Mouse (Mus musculus): ENCODE data around the gene Itpr2. TPM values are rescaled to one million over a fixed set of nuclear protein-coding genes. Genes with fewer than 3 reads are reported as not detected.

Gene Itpr2
- polyA plus RNA-seq, 1 experiment from 2014 or later, result 6.3 TPM

GRCm38 (mm10) chr6:146527537-146527936, 25.5 kb upstream of the Itpr2 start:
- Histone ChIP-seq H3K9me3 (ENCODE audit: control insufficient read depth) (no peaks in the 10 kb centered on the region), H3K36me3 (ENCODE audit: control insufficient read depth, insufficient read depth) (no peaks in the 10 kb centered on the region), H3K27me3 (replicated peaks; ENCODE audit: control insufficient read depth, insufficient read depth, low read length) (no peaks in the 10 kb centered on the region), H3K4me1 (replicated peaks; ENCODE audit: control insufficient read depth, insufficient read depth, low read length) (0 out of 2 replicates have a peak, but pooled peaks cover 6% of the 10 kb centered on the region), H3K4me3 (ENCODE audit: low read depth, low read length) (no peak overlapping the region), H3K27ac (ENCODE audit: low read depth, low read length) (no peak overlapping the region), H3K4me2 (replicated peaks; ENCODE audit: low read depth) (no peak overlapping the region), H3K9ac (ENCODE audit: low read depth, low read length) (no peak overlapping the region)
- TF ChIP-seq CTCF (IDR thresholded peaks at IDR 0.05; ENCODE audit: low read depth), result no peak
- 79% methylated on average over 2 of the region's 2 CpGs for whole genome bisulfite sequencing
- ATAC-seq, result no peak

- no peaks in the 10 kb centered on the region for H3K9me3 ChIP-seq (ENCODE audit: control insufficient read depth)
- 90% methylated on average over 2 of the region's 2 CpGs for WGBS
Measured at GRCm38 (mm10) chr6:146525500-146525899, 23.5 kb upstream of the Itpr2 start.

GRCm38 (mm10) chr6:146521456-146522245, 19.6 kb upstream of the Itpr2 start:
- Histone ChIP-seq H3K4me1 (replicated peaks; ENCODE audit: control insufficient read depth, insufficient read depth, low read length) (no peaks in the 10 kb centered on the region), H3K27ac (ENCODE audit: low read depth, low read length) (no peak overlapping the region), H3K9me3 (ENCODE audit: control insufficient read depth) (no peaks in the 10 kb centered on the region), H3K9ac (ENCODE audit: low read depth, low read length) (no peak overlapping the region), H3K36me3 (ENCODE audit: control insufficient read depth, insufficient read depth) (no peaks in the 10 kb centered on the region), H3K27me3 (replicated peaks; ENCODE audit: control insufficient read depth, insufficient read depth, low read length) (no peaks in the 10 kb centered on the region), H3K4me2 (replicated peaks; ENCODE audit: low read depth) (no peak overlapping the region), H3K4me3 (ENCODE audit: low read depth, low read length) (no peak overlapping the region)
- TF ChIP-seq CTCF (IDR thresholded peaks at IDR 0.05; ENCODE audit: low read depth), result no peak
- ATAC-seq, result no peak
- WGBS, result 81% methylated on average over 5 of the region's 5 CpGs

More at GRCm38 (mm10) chr6:146525500-146525899, 23.5 kb upstream of the Itpr2 start:
- no peaks in the 10 kb centered on the region for H3K27me3 ChIP-seq (replicated peaks; ENCODE audit: control insufficient read depth, insufficient read depth, low read length)
- no peak overlapping the region for H3K4me3 ChIP-seq (ENCODE audit: low read depth, low read length)
- H3K4me1 ChIP-seq (replicated peaks; ENCODE audit: control insufficient read depth, insufficient read depth, low read length), result 0 out of 2 replicates have a peak, but pooled peaks cover 6% of the 10 kb centered on the region
- no peak overlapping the region for H3K27ac ChIP-seq (ENCODE audit: low read depth, low read length)
- no peak overlapping the region for H3K4me2 ChIP-seq (replicated peaks; ENCODE audit: low read depth)
- no peak for ATAC-seq
- TF ChIP-seq CTCF (IDR thresholded peaks at IDR 0.05; ENCODE audit: low read depth), result no peak
- H3K9ac ChIP-seq (ENCODE audit: low read depth, low read length), result no peak overlapping the region
- no peaks in the 10 kb centered on the region for H3K36me3 ChIP-seq (ENCODE audit: control insufficient read depth, insufficient read depth)

DNA sequence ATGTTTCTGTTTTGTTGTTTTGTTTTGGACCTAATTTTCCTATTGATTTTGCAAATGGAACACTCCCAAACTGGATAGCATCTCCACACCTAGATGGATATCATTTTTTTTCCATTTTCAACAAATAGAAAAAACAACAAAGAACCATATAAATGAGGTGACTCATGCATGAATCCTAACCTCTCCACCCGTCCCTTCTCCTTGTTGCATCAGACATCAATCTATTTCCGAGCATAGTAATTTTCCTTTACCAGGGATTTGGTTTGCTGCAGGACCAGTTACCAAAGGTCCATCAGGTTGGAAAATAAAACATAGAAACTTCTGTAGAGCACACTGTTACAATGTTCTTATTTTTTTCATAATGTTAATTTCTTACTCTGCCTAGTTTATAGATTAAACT, 17.0 kb upstream of the Itpr2 start:
- Histone ChIP-seq H3K4me3 (ENCODE audit: low read depth, low read length) (no peak overlapping the region), H3K9me3 (ENCODE audit: control insufficient read depth) (no peaks in the 10 kb centered on the region), H3K27ac (ENCODE audit: low read depth, low read length) (no peak overlapping the region), H3K27me3 (replicated peaks; ENCODE audit: control insufficient read depth, insufficient read depth, low read length) (no peaks in the 10 kb centered on the region), H3K9ac (ENCODE audit: low read depth, low read length) (no peak overlapping the region), H3K36me3 (ENCODE audit: control insufficient read depth, insufficient read depth) (no peaks in the 10 kb centered on the region), H3K4me2 (replicated peaks; ENCODE audit: low read depth) (no peak overlapping the region), H3K4me1 (replicated peaks; ENCODE audit: control insufficient read depth, insufficient read depth, low read length) (no peaks in the 10 kb centered on the region)
- ATAC-seq, result no peak
- WGBS, result 63% methylated on average over 2 of the region's 2 CpGs
- no peak for TF ChIP-seq CTCF (IDR thresholded peaks at IDR 0.05; ENCODE audit: low read depth)

- Histone ChIP-seq H3K27me3 (replicated peaks; ENCODE audit: control insufficient read depth, insufficient read depth, low read length) (no peaks in the 10 kb centered on the region), H3K27ac (ENCODE audit: low read depth, low read length) (no peak overlapping the region), H3K4me2 (replicated peaks; ENCODE audit: low read depth) (no peak overlapping the region), H3K4me1 (replicated peaks; ENCODE audit: control insufficient read depth, insufficient read depth, low read length) (no peaks in the 10 kb centered on the region), H3K4me3 (ENCODE audit: low read depth, low read length) (no peak overlapping the region), H3K9me3 (ENCODE audit: control insufficient read depth) (no peaks in the 10 kb centered on the region), H3K9ac (ENCODE audit: low read depth, low read length) (no peak overlapping the region), H3K36me3 (ENCODE audit: control insufficient read depth, insufficient read depth) (no peaks in the 10 kb centered on the region)
- no peak for TF ChIP-seq CTCF (IDR thresholded peaks at IDR 0.05; ENCODE audit: low read depth)
- 61% methylated on average over 6 of the region's 6 CpGs for WGBS
- ATAC-seq, result no peak
Measured at GRCm38 (mm10) chr6:146515936-146516335, 13.9 kb upstream of the Itpr2 start.

DNA sequence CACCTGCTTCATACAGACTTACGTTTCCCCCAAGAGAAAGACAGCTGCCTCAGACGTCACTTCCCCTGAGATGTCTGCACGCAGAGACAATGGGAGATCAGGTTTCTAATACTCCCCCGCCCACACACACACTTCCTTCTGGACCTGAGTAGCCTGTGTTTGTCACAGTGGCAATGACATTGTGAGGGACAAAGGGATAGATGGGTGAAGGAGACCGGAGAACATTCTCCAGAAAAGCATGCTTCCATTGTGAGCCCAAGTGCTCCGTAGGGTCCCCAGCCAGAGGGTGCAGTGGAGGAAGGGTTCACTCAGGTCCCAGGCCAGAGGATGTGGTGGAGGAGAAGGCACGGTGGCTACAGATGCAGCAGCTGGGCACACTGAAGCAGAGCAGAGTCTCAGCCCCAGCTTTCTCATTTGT, 12.5 kb upstream of the Itpr2 start:
- H3K4me1 ChIP-seq (replicated peaks; ENCODE audit: control insufficient read depth, insufficient read depth, low read length), result no peaks in the 10 kb centered on the region
- no peak for ATAC-seq
- H3K9me3 ChIP-seq (ENCODE audit: control insufficient read depth), result no peaks in the 10 kb centered on the region
- no peaks in the 10 kb centered on the region for H3K36me3 ChIP-seq (ENCODE audit: control insufficient read depth, insufficient read depth)
- H3K4me2 ChIP-seq (replicated peaks; ENCODE audit: low read depth), result no peak overlapping the region
- TF ChIP-seq CTCF (IDR thresholded peaks at IDR 0.05; ENCODE audit: low read depth), result no peak
- no peak overlapping the region for H3K9ac ChIP-seq (ENCODE audit: low read depth, low read length)
- WGBS, result 59% methylated on average over 7 of the region's 7 CpGs
- no peak overlapping the region for H3K27ac ChIP-seq (ENCODE audit: low read depth, low read length)
- no peaks in the 10 kb centered on the region for H3K27me3 ChIP-seq (replicated peaks; ENCODE audit: control insufficient read depth, insufficient read depth, low read length)
- no peak overlapping the region for H3K4me3 ChIP-seq (ENCODE audit: low read depth, low read length)

All from intestine, postnatal 0 days (tissue).